Mouse (Mus musculus) stomach, embryonic 15.5 days (tissue): Measurements from ENCODE around the gene Map3k20. TPM values are rescaled to one million over a fixed set of nuclear protein-coding genes. Genes with fewer than 3 reads are reported as not detected.

Experiments
- ATAC-seq: fragments of 200-750 bp; cut with Nextera tagmentation; 2 replicates; pipeline ENCODE4 v1.8.0; 2017; ENCODE audit warnings: low read depth, moderate number of reproducible peaks, moderate TSS enrichment; ENCODE audit not compliant: insufficient read depth, low FRiP score
- H3K27ac ChIP-seq: fragments of 300-500 bp; sonication (generic); 2 replicates; pipeline ENCODE4 v1.5.1; 2015; ENCODE audit warnings: mild to moderate bottlenecking, inconsistent platforms
- H3K27me3 ChIP-seq: fragments of 300-500 bp; sonication (generic); replicated peaks from 2 replicates; pipeline ENCODE4 v1.6.1; 2015; ENCODE audit warnings: inconsistent platforms
- H3K36me3 ChIP-seq: fragments of 300-500 bp; sonication (generic); 2 replicates; pipeline ENCODE4 v1.6.1; 2015; ENCODE audit warnings: inconsistent platforms
- H3K4me1 ChIP-seq: fragments of 300-500 bp; sonication (generic); 2 replicates; pipeline ENCODE4 v1.6.1; 2015; ENCODE audit warnings: inconsistent platforms
- H3K4me2 ChIP-seq: fragments of 300-500 bp; sonication (generic); 2 replicates; pipeline ENCODE4 v1.6.1; 2015; ENCODE audit warnings: mild to moderate bottlenecking, inconsistent platforms
- H3K4me3 ChIP-seq: fragments of 300-500 bp; sonication (generic); replicated peaks from 2 replicates; pipeline ENCODE4 v1.5.1; 2015; ENCODE audit warnings: inconsistent platforms
- H3K9ac ChIP-seq: fragments of 300-500 bp; sonication (generic); 2 replicates; pipeline ENCODE4 v1.6.1; 2015; ENCODE audit warnings: inconsistent platforms
- H3K9me3 ChIP-seq: fragments of 300-500 bp; sonication (generic); 2 replicates; pipeline ENCODE4 v1.6.1; 2016; ENCODE audit warnings: inconsistent platforms
- WGBS: fragments of 180-500 bp; shearing (Covaris S2); methylation state at CpG from one replicate; pipeline ENCODE4 v1.1.7; 2015; 5-methylcytosine and 5-hydroxymethylcytosine counted together
- polyA plus RNA-seq: library from polyadenylated mRNA; unstranded; fragments of >200 nt; fragmentation: Nextera tagmentation; extraction: Ambion mirVana; gene quantifications from 2 replicates; pipeline ENCODE4 v1.2.1, GENCODE M21; 2015

Gene Map3k20
- 20.0 and 20.7 TPM in 2 replicates for polyA plus RNA-seq

DNA sequence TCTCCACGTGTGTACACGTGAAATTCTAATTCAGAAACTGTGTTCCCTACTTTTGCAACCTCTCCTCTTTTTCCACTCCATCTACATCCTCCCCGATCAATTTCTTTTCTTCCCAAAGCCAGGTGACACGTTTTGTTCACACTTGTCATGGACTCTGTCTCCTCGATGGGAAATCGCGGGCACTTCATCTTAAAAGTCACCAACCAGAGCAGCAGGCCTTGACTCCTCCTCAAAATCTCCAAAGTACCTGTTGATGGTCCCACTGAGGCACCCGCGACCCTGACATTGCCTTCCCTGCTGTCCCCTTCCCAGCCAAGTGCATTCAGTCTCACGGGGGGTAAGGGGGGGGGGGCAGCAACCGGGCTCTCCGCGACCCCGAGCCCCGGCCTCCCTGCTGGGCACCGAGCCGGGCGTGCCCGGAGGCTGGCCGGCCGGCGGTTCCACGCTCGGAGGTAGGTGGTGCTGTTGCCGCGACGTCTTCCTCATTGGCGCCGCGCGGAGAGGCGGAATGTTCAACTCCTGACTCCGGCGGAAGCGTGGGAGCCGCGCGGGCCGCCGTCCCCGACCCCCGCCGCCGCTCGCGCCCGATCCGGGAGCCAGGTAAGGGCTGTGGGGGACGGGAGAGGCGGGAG, at the start of gene Map3k20:
TSS of gene Map3k20 (plus strand) at position 382 of the 632 bp plus-strand sequence.
- peak within 1 kb of the TSS; percentile 57; the same call in 1 of the 2 replicates for H3K27ac ChIP-seq
- 2% methylated on average over 50 of the region's 50 CpGs for WGBS
- H3K4me2 ChIP-seq = peak within 1 kb of the TSS; percentile 70

GRCm38 (mm10) chr2:72238421-72238820, 47.0 kb upstream of the Map3k20 start:
- Histone ChIP-seq H3K27ac (no peak overlapping the region), H3K4me3 (no peak overlapping the region), H3K9me3 (no peaks in the 10 kb centered on the region), H3K4me2 (no peak overlapping the region), H3K36me3 (no peaks in the 10 kb centered on the region), H3K4me1 (no peaks in the 10 kb centered on the region), H3K9ac (no peak overlapping the region), H3K27me3 (no peaks in the 10 kb centered on the region)
- WGBS = 77% methylated on average over 2 of the region's 2 CpGs
- ATAC-seq = no peak

More for the DNA sequence above, at the start of gene Map3k20:
- peak within 1 kb of the TSS; percentile 78 for H3K9ac ChIP-seq
- H3K9me3 ChIP-seq = no peaks in the 10 kb centered on the region
- H3K36me3 ChIP-seq = no peaks in the 10 kb centered on the region
- no peaks in the 10 kb centered on the region for H3K27me3 ChIP-seq
- 0 out of 2 replicates have a peak, but pooled peaks cover 6% of the 10 kb centered on the region for H3K4me1 ChIP-seq
- ATAC-seq = peak; percentile 88
- H3K4me3 ChIP-seq = peak within 1 kb of the TSS; percentile 81

DNA sequence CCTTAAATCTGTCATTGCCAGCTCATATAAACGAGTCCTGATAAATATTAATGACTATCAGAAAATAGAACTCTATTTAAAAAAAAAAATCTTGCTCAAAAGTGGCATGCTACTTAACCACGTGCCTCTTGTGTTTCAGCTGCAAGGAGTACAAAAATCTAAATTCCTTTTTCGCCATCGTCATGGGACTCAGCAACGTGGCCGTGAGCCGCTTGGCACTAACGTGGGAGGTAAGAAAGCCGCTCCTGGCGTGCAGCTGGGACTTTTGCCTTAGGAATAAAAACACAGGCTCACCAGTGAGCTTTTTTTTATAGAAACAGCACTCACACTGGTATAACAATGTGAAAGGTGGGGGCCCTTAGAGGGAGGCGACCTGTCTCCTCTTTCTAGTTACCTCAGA, 46.5 kb upstream of the Map3k20 start:
- H3K4me3 ChIP-seq = no peak overlapping the region
- H3K27me3 ChIP-seq = no peaks in the 10 kb centered on the region
- H3K9ac ChIP-seq = no peak overlapping the region
- H3K27ac ChIP-seq = no peak overlapping the region
- H3K4me1 ChIP-seq = no peaks in the 10 kb centered on the region
- 71% methylated on average over 11 of the region's 11 CpGs for WGBS
- no peak overlapping the region for H3K4me2 ChIP-seq
- no peaks in the 10 kb centered on the region for H3K36me3 ChIP-seq
- ATAC-seq = no peak
- no peaks in the 10 kb centered on the region for H3K9me3 ChIP-seq

- no peak overlapping the region for H3K4me2 ChIP-seq
- H3K27me3 ChIP-seq = no peaks in the 10 kb centered on the region
- no peaks in the 10 kb centered on the region for H3K4me1 ChIP-seq
- H3K9me3 ChIP-seq = no peaks in the 10 kb centered on the region
- no peak overlapping the region for H3K27ac ChIP-seq
- ATAC-seq = no peak
- H3K36me3 ChIP-seq = no peaks in the 10 kb centered on the region
- H3K9ac ChIP-seq = no peak overlapping the region
- WGBS = 82% methylated on average over 8 of the region's 8 CpGs
- H3K4me3 ChIP-seq = no peak overlapping the region
Measured at GRCm38 (mm10) chr2:72239456-72239855, 46.0 kb upstream of the Map3k20 start.

DNA sequence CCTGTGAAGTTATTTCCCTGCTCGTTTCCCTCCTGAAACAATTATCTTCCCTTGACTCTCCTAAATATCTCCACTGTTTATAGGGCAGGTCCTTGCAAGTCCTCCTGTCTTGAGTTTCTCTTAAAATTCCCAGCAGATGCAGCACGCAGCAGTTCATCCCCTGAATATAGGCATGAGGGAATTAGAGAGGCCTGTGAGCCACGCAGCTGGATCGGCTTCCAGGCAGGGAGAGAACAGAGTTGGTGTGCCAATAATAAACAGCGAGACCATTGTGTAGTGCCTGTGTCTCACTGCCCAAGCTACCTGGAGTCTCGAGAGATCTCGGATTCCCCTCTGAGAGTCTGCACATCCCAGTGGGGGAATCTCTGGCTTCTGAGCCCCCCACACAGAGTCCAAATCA, 45.4 kb upstream of the Map3k20 start:
- whole genome bisulfite sequencing = 58% methylated on average over 7 of the region's 7 CpGs
- no peak for ATAC-seq
- H3K9me3 ChIP-seq = no peaks in the 10 kb centered on the region
- H3K4me3 ChIP-seq = no peak overlapping the region
- no peak overlapping the region for H3K9ac ChIP-seq
- H3K4me1 ChIP-seq = no peaks in the 10 kb centered on the region
- no peaks in the 10 kb centered on the region for H3K36me3 ChIP-seq
- H3K4me2 ChIP-seq = no peak overlapping the region
- no peaks in the 10 kb centered on the region for H3K27me3 ChIP-seq
- no peak overlapping the region for H3K27ac ChIP-seq

GRCm38 (mm10) chr2:72240691-72241090, 44.7 kb upstream of the Map3k20 start:
- H3K27ac ChIP-seq = no peak overlapping the region
- H3K9ac ChIP-seq = no peak overlapping the region
- H3K4me1 ChIP-seq = no peaks in the 10 kb centered on the region
- no peaks in the 10 kb centered on the region for H3K9me3 ChIP-seq
- H3K27me3 ChIP-seq = no peaks in the 10 kb centered on the region
- H3K36me3 ChIP-seq = no peaks in the 10 kb centered on the region
- no peak overlapping the region for H3K4me2 ChIP-seq
- 84% methylated on average over 7 of the region's 7 CpGs for WGBS
- H3K4me3 ChIP-seq = no peak overlapping the region
- ATAC-seq = no peak

DNA sequence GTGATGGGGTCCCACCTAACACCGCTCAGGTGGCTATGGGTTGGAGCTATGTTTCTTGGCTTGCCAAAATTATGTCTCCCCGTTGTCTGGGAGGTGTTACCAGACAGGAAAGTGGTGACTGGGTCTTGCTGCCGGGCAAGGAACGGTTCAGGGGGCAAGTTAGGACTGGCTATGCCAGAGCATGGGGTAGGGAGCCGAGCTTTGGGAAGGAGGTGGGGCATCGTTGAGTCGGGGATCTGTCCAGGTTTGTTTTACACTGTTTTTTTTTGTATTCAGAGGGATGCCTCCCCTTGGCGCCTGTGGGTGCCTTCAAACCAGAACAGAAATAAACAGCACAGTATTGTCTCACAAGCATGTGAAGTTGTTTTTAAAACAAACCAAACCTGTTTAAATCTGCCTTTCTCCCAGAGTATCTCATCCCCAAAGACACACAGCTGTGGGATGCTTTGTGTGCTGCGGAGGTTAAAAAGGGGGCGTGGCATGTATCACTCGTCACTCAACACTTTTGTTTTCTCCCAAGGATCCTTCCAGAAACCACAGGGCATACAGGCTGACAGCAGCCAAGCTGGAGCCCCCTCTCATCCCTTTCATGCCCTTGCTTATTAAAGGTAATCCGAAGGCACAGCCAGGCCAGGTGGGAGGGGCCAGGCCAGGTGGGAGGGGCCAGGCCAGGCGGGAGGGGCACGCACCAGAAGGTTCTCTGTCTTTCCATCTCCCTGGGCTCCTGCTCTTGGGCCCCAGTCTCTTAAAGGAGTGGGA, 43.5 kb upstream of the Map3k20 start:
- Histone ChIP-seq H3K27ac (no peak overlapping the region), H3K4me1 (no peaks in the 10 kb centered on the region), H3K27me3 (no peaks in the 10 kb centered on the region), H3K4me2 (peak overlapping the region; percentile 44), H3K4me3 (peak overlapping the region; percentile 29; the same call in 1 of the 2 replicates), H3K9ac (no peak overlapping the region), H3K36me3 (no peaks in the 10 kb centered on the region), H3K9me3 (no peaks in the 10 kb centered on the region)
- ATAC-seq = no peak
- 55% methylated on average over 14 of the region's 14 CpGs for WGBS

DNA sequence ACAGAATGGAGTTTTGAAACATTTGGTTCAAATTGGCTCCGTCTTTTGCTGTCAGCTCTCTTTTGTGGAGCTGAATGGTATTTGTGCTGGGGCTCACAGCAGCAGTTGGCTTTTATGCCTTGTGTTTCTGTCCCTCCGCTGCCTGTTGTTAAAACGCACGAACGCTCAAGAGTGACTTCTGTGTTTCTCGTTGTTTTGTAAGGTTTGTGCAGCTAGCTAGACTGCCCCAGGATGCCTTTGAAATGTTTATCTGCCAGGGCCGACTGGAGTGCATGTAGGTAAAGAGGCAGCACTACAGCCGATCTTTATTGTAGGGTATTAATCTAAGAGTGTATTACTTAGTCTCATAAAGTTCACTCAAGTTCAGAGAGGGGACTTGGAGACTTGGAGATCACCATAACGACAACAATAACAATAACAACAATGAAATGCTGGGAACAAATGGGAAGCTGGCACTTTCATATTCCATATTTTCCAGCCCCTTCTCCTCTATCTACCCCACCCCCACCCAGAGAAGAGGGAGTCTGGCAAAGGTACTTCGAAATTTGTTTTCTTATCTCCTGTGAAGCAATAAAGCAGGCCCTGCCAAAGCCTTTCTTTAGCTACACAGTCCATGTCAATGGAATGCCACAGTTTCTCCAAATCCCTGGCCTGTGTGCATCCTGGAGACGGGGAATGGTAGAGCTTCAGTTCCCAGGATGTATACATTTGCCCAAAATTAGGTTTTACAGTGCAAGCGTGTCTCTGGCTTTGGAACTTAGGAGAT, 42.3 kb upstream of the Map3k20 start:
- WGBS = 66% methylated on average over 12 of the region's 12 CpGs
- no peaks in the 10 kb centered on the region for H3K27me3 ChIP-seq
- ATAC-seq = no peak

DNA sequence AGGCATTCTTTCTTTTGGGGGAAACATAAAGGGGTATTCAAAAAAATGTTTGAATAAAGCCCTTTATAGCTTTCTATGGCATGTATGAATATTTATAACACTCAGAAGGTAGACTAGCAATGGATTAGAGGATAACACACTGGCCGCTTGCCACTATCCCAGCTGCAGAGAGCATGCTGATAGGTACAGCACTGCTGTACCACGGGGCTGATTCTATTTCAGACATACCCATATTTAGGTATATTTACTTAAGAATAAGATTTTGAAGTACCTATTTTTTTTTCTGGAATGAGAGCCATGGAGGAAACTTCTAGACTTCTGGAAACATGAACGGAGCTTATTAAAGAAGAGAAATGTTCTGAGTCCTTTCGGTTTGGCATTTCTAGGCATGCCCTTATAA, 39.8 kb upstream of the Map3k20 start:
- Histone ChIP-seq H3K4me2 (no peak overlapping the region), H3K36me3 (no peaks in the 10 kb centered on the region), H3K9ac (no peak overlapping the region), H3K27me3 (no peaks in the 10 kb centered on the region), H3K9me3 (no peaks in the 10 kb centered on the region), H3K4me1 (no peaks in the 10 kb centered on the region), H3K4me3 (no peak overlapping the region), H3K27ac (0 out of 2 replicates have a peak overlapping the region, but pooled peaks have one; percentile 21)
- 0 out of 2 replicates have a peak, but pooled peaks have one; percentile 53 for ATAC-seq
- 63% methylated on average over 4 of the region's 4 CpGs for WGBS

More for the DNA sequence above, 42.3 kb upstream of the Map3k20 start:
- Histone ChIP-seq H3K4me2 (no peak overlapping the region), H3K9me3 (no peaks in the 10 kb centered on the region), H3K36me3 (no peaks in the 10 kb centered on the region), H3K4me1 (no peaks in the 10 kb centered on the region), H3K4me3 (no peak overlapping the region), H3K9ac (no peak overlapping the region), H3K27ac (no peak overlapping the region)

- WGBS = 87% methylated on average over 11 of the region's 11 CpGs
- Histone ChIP-seq H3K4me3 (no peak overlapping the region), H3K9ac (no peak overlapping the region), H3K36me3 (no peaks in the 10 kb centered on the region), H3K4me1 (no peaks in the 10 kb centered on the region), H3K27ac (no peak overlapping the region), H3K27me3 (no peaks in the 10 kb centered on the region), H3K9me3 (no peaks in the 10 kb centered on the region), H3K4me2 (no peak overlapping the region)
- no peak for ATAC-seq
Measured at GRCm38 (mm10) chr2:72246376-72246775, 39.1 kb upstream of the Map3k20 start.

- WGBS = 85% methylated on average over 6 of the region's 6 CpGs
- Histone ChIP-seq H3K9me3 (no peaks in the 10 kb centered on the region), H3K36me3 (no peaks in the 10 kb centered on the region), H3K9ac (no peak overlapping the region), H3K4me1 (0 out of 2 replicates have a peak, but pooled peaks cover 2% of the 10 kb centered on the region), H3K4me3 (no peak overlapping the region), H3K27ac (no peak overlapping the region), H3K27me3 (no peaks in the 10 kb centered on the region), H3K4me2 (no peak overlapping the region)
- no peak for ATAC-seq
Measured at GRCm38 (mm10) chr2:72247819-72248218, 37.6 kb upstream of the Map3k20 start.
